Mouse (Mus musculus): Measurements from ENCODE around the gene Sorbs1.
"Not testable (repeated sequence)": the region's sequence is repeated elsewhere in the genome, so short reads cannot be mapped to it uniquely, and the experiment has no call there.

The Sorbs1 gene

GRCm38 (mm10) chr19:40513632-40514078 is at the start of gene Sorbs1:
Gene Sorbs1, minus strand, starts transcription at chr19:40513779.
- DNase-seq = peak; percentile 96 to 97

- DNase-seq = not testable (repeated sequence)
Observed at GRCm38 (mm10) chr19:40561521-40561920, 47.9 kb upstream of the Sorbs1 start.

DNA sequence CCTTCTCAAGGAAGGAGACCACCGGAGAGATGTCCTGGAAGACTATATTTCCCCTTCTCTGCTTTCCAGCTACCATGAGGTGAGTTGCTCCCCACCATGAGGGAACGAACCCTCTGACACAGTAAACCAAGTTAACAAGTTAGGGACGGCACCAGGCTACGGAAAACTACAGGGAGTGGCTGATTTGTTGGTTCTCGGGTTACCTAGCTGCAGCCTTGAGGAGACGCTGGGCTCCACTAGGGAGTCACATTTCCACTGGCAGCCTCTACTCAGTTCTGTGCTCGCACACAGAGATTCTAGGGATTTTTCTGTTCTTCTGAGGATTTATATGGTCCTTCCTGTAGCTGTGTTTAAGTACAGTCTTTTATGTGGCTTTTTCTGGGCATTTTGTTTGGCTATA is 42.5 kb upstream of the Sorbs1 start:
- no peak for DNase-seq

DNA sequence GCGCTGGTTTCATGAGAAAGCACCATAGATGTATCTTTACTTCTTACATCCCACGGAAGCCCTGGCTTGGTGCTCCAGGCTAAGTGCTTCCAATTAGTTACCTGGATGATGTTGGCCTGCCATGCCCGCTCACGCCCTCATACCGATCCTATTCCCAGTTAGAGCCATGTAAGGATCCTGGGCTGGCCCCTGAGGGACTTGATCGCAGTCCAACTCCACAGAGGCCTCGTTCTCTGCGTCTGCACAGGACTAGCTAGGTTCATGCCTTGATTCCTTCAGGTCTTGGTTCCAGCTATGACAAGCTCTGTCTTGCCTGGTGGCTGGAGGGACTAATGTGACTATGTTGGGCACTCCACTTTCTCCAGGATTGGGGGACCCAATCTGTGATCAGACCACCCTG is 41.6 kb upstream of the Sorbs1 start:
- no peak for DNase-seq

DNA sequence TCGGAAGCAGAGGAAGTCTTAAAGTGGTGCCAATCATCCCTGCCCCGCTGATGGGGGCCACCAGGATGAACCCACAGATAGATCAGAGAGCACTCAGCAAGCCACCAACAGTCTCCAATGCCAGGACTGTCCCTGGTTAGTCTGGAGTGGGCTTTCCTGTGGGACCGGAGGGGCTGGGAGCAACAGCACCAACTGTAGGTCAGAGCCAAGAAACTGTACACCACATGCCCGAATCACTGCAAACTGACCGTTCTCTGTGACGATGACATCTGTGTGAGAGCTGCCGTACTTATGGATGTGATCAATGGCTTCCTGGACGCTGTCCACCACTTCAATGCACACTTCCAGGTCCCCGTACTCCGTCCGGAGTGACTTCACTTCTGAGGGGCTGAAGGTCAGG is 40.8 kb upstream of the Sorbs1 start:
- DNase-seq = no peak

- DNase-seq = no peak
Observed at GRCm38 (mm10) chr19:40553849-40554248, 40.3 kb upstream of the Sorbs1 start.

DNA sequence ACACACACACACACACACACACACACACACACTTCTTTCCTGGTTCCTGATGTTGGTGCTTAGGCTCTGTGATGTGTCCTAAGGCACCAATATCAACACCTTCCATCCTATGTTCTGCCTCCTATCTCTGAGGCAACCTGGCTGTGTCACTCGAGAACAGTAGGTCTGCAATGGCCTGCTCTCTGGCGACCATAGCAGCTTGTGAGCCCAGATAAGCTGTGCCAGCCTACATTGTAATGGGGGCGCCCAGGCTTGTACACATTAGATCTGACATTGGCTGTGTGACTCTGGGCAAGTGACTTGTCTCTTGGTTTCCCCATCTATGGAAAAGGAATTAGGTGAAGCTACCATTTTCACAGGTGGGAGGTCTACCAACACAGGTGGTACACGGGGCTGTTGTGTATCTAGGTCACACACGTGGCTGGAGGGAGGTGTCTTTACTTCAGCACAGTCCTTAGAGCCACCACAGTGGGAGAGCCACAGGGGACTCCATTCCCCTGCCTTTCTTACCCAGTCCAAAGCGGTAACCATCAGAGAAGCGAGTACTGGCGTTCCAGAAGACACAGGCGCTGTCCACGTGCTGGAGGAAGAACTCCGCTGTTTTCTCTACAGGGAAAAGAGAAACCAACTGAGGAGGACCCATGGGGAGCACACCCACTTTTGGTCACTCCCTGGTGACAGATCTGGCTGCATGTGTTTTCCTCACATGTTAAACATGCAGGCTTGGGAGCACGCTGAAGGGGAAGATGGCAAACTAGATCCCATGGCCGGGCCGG is 39.6 kb upstream of the Sorbs1 start:
- no peak for DNase-seq

DNA sequence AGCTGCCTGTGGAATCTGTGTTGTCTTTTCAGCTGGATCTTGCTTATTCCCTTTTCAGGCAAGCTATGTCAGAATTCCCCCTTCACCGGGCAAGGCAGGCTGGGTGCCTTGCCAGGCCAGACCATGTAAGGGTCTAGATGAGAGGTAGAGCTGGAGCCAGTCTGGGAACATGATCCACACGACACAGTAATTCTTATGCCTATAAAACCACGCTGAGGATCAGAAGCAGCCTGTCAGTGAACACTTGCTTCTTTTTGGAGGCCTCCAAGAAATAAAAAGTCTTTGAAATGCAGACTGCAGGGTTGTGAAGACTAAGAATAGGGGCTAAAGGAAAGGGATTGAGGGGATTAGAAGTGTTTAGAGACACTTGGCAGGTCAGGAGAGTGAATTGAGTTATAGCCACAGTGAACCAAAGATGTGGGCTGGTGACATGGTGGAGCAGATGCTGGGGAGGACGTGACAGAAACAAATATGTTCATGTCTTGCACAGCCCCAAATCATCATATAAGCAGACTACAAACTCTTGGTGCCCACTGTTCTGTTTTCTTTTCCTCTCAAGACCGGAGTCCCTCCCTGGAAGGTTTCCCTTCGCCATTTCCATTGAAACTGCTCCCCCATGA is 36.0 kb upstream of the Sorbs1 start:
- no peak for DNase-seq

GRCm38 (mm10) chr19:40548796-40549515 is 35.4 kb upstream of the Sorbs1 start:
- DNase-seq = no peak

DNA sequence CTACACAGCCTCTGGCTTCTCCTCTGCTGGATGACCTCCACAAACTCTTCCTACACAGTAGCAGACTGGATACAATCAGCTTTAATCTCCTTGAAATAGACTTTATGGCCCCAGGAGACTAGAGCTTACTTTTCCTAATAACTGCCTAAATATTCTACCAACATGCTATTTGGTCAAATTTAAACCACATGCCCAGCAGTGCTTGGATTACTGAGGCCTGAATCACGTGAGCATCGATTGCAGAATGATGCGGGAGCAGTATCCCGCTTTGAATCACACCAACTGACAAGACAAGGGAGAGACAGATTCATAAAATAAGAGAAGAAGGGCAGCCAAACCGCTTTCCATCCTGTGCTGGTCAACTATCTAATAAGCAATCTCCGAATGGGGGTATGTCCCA is 34.8 kb upstream of the Sorbs1 start:
- no peak for DNase-seq

DNA sequence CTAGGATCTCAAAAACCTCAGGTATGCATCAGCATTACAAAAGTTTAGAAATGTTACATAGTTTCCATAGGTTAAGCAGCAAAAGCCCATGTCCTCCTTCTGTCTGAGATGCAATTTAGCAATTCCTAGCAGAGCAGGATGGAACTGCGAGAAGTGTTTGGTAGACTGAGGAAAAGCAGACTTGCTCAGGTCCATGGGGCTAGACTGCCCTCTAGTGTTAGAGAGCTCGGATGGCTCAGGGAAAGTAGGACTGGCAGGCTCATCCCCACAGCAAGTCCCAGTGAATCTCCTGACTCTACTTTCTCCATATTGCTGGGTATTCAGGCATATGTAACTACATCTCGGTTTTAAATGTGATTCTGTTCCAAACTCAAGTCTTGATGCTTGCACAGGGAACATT is 31.3 kb upstream of the Sorbs1 start:
- DNase-seq = peak; percentile 36 to 63

GRCm38 (mm10) chr19:40542776-40543175 is 29.2 kb upstream of the Sorbs1 start:
- no peak for DNase-seq

GRCm38 (mm10) chr19:40536526-40536925 is 22.9 kb upstream of the Sorbs1 start:
- DNase-seq = no peak

DNA sequence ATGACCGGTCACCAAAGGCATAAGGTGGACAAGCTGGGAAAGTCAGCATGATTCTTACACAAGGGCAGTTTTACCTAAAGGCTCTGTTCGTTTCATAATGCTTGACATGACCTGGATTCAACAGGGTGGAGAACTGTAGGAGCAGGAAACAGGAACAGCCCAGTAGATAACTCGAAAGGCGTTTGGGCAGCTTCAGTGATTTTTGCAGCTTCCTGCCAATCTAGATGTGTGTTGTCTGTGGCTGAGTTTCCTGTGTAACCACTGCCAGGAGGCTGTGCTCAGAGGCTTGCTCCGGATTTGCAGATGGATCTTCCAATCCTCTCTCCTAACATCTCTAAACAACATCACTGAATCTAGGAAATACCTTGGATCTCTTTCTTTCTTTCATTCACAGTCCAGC is 18.9 kb upstream of the Sorbs1 start:
- DNase-seq = no peak

GRCm38 (mm10) chr19:40530323-40530722 is 16.7 kb upstream of the Sorbs1 start:
- no peak for DNase-seq

- no peak for DNase-seq
Observed at GRCm38 (mm10) chr19:40528254-40528653, 14.7 kb upstream of the Sorbs1 start.

DNA sequence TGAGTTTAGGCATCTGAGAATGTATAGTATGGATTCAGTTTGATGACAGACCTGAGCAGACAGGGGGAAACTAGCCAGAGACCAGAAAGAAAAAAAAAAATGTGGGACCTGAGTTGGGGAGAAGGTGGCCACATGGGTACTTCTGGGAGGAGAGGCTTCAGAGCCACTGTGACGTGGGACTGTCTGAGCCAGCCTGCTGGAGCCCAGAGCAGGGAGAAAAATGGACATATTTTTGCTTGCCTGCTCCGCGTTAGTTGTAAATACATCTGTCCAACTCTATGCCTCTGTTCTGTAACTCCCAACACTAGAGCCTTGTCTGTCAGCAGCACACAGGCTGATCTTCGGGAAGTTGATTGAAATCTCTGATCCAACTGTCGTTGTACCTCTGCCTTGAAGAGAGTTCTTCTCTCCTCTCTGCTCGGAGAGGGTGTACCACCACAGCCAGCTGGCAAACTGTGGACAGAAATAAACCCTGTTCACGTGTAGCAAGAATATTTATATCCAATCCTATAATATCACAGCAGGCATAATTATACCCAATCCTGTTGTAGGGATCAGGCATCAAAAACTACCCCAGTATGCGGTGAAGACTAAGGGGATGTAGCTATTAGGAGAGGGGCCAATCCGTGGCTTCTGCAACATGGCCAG is 12.9 kb upstream of the Sorbs1 start:
- DNase-seq = no peak

DNA sequence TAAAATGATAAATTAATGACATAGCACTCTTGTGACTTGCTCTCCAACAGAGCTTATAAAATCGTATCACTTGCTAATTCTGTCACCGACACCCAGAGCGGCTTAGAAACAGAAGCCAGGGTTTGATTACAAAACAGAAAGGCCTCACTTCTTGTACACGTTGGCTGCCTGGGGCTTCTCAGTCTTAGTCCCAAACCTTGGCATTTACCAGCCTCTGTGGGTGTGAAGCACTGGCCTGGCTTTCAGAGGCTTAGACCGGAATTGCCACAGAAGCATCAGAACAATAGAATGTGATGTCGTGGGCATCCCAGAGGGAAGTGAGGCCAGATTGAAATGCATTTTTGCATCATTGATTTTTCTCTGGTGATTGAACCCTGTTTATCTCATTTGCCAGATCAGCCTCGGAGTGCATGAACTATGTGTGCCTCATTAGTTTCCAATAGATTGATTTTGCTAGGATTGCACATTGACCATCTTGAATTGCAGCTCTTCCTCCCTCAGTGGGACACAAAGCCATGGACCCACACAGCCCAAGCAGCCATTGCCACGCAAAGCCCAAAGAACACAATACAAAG is 9.9 kb upstream of the Sorbs1 start:
- no peak for DNase-seq

GRCm38 (mm10) chr19:40520403-40520802 is 6.8 kb upstream of the Sorbs1 start:
- DNase-seq = no peak

DNA sequence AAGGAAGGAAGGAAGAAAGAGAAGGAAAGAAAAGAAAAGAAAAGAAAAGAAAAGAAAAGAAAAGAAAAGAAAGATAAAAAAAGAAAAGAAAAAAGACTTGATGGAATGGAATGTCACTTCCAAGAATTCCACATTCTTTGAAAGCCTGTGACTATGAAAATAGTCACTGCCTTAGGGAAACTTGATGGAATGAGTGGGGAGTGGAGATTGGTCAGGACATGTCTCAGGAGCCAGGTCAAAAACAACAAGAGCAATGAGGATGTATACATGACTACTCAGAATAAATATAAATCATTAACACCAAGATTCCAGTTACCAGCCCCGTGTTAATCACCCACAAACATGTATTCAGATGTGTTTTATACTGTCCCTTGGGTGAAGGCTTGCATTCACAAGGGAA is 5.1 kb upstream of the Sorbs1 start:
- DNase-seq = no peak

DNA sequence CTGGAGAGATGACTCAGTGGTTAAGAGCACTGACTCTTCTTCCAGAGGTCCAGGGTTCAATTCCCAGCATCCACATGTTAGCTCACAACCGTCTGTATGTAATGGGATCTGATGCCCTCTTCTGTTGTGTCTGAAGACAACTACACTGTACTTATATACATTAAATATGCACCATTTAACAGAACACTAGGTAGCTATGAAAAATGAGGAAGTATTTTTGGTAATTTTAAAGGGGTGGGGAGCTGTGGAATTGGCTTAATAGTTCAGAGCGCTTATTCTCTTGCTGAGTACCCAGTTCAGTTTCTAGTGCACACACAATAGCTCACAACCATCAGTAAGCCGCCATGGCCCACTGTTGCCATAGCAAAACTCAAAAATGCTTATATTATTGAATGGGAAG is 2.0 kb upstream of the Sorbs1 start:
- no peak for DNase-seq

GRCm38 (mm10) chr19:40514376-40514775 is 797 bp upstream of the Sorbs1 start:
- no peak for DNase-seq
